Mouse (Mus musculus): Measurements from ENCODE around the gene Zfp697. TPM values are rescaled to one million over a fixed set of nuclear protein-coding genes. Genes with fewer than 3 reads are reported as not detected.
"Not testable (repeated sequence)": the region's sequence is repeated elsewhere in the genome, so short reads cannot be mapped to it uniquely, and the experiment has no call there.

Gene Zfp697
- polyA plus RNA-seq, 1 experiment: not detected

DNA sequence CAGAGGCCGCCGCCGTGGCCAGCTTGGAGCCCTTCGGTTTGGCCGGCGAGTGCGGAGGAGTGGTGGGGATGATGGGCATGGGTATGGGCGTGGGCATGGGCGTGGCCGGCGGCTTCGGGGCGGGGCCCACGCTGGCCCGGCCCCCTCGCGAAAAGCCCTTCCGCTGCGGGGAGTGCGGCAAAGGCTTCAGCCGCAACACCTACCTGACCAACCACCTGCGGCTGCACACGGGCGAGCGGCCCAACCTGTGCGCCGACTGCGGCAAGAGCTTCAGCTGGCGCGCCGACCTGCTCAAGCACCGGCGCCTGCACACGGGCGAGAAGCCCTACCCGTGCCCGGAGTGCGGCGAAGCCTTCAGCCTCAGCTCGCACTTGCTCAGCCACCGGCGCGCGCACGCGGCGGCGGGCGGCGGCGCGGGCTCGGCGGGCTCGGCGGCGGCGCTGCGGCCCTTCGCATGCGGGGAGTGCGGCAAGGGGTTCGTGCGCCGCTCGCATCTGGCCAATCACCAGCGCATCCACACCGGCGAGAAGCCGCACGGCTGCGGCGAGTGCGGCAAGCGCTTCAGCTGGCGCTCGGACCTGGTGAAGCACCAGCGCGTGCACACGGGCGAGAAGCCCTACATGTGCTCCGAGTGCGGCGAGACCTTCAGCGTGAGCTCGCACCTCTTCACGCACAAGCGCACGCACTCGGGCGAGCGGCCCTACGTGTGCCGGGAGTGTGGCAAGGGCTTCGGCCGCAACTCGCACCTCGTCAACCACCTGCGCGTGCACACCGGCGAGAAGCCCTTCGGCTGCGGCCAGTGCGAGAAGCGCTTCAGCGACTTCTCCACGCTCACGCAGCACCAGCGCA lies 45.6 kb downstream of the Zfp697 start:
- H3K9me3 ChIP-seq (ENCODE audit: control insufficient read depth, low read length): peaks cover 8% of the 10 kb centered on the region; the same call in 1 of the 2 replicates
- peak overlapping the region; percentile 50 for H3K4me3 ChIP-seq (replicated peaks)
- no peak for TF ChIP-seq TAL1 (IDR thresholded peaks at IDR 0.05; ENCODE audit: low read length)
- peaks cover 9% of the 10 kb centered on the region for H3K4me1 ChIP-seq (ENCODE audit: control insufficient read depth)
- peaks cover 44% of the 10 kb centered on the region for H3K27me3 ChIP-seq (ENCODE audit: control insufficient read depth)
- H3K36me3 ChIP-seq (ENCODE audit: control insufficient read depth): no peaks in the 10 kb centered on the region; the same call in 1 of the 2 replicates

GRCm38 (mm10) chr3:98428449-98428775 lies 46.2 kb downstream of the Zfp697 start:
- Histone ChIP-seq H3K4me1 (ENCODE audit: control insufficient read depth) (peaks cover 9% of the 10 kb centered on the region), H3K27me3 (ENCODE audit: control insufficient read depth) (peaks cover 44% of the 10 kb centered on the region), H3K36me3 (ENCODE audit: control insufficient read depth) (no peaks in the 10 kb centered on the region; the same call in 1 of the 2 replicates), H3K9me3 (ENCODE audit: control insufficient read depth, low read length) (peaks cover 8% of the 10 kb centered on the region; the same call in 1 of the 2 replicates), H3K4me3 (replicated peaks) (peak overlapping the region; percentile 50)
- TF ChIP-seq TAL1 (IDR thresholded peaks at IDR 0.05; ENCODE audit: low read length) (no peak), GATA1 (IDR thresholded peaks at IDR 0.05; ENCODE audit: low read length) (no peak)

- Histone ChIP-seq H3K36me3 (ENCODE audit: control insufficient read depth) (no peaks in the 10 kb centered on the region; the same call in 1 of the 2 replicates), H3K9me3 (ENCODE audit: control insufficient read depth, low read length) (peaks cover 8% of the 10 kb centered on the region; the same call in 1 of the 2 replicates), H3K27me3 (ENCODE audit: control insufficient read depth) (peaks cover 44% of the 10 kb centered on the region), H3K4me3 (replicated peaks) (no peak overlapping the region), H3K4me1 (ENCODE audit: control insufficient read depth) (peaks cover 9% of the 10 kb centered on the region)
- TF ChIP-seq GATA1 (IDR thresholded peaks at IDR 0.05; ENCODE audit: low read length) (no peak), TAL1 (IDR thresholded peaks at IDR 0.05; ENCODE audit: low read length) (no peak)
Observed at GRCm38 (mm10) chr3:98428928-98429525, 46.8 kb downstream of the Zfp697 start.

- no peaks in the 10 kb centered on the region for H3K4me1 ChIP-seq (ENCODE audit: control insufficient read depth)
- H3K27me3 ChIP-seq (ENCODE audit: control insufficient read depth): peaks cover 8% of the 10 kb centered on the region
- no peaks in the 10 kb centered on the region for H3K36me3 ChIP-seq (ENCODE audit: control insufficient read depth)
- H3K9me3 ChIP-seq (ENCODE audit: control insufficient read depth, low read length): no peaks in the 10 kb centered on the region
- no peak for TF ChIP-seq TAL1 (IDR thresholded peaks at IDR 0.05; ENCODE audit: low read length)
- TF ChIP-seq GATA1 (IDR thresholded peaks at IDR 0.05; ENCODE audit: low read length): no peak
- no peak overlapping the region for H3K4me3 ChIP-seq (replicated peaks)
Observed at GRCm38 (mm10) chr3:98434088-98434816, 52.0 kb downstream of the Zfp697 start.

DNA sequence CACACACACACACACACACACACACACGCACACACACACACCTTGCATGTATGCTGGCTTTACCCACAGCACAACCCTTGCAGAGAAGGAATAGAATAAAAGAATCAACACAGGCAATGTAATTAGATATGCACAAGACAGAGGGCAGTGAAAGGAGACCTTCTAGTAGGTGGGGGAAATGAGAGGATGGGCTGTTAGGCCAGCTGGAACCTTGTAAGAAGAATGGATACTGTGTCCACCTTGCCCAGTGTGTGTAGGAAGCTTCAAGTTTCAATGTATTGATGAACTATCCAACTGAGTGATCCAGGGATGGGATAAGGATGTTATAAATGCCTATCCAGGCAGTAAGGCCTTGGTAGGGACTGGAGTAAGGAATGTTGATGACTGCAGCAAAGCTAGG lies 52.8 kb downstream of the Zfp697 start:
- Histone ChIP-seq H3K36me3 (ENCODE audit: control insufficient read depth) (no peaks in the 10 kb centered on the region), H3K4me1 (ENCODE audit: control insufficient read depth) (no peaks in the 10 kb centered on the region), H3K9me3 (ENCODE audit: control insufficient read depth, low read length) (no peaks in the 10 kb centered on the region), H3K4me3 (replicated peaks) (no peak overlapping the region), H3K27me3 (ENCODE audit: control insufficient read depth) (no peaks in the 10 kb centered on the region)
- TF ChIP-seq TAL1 (IDR thresholded peaks at IDR 0.05; ENCODE audit: low read length) (no peak), GATA1 (IDR thresholded peaks at IDR 0.05; ENCODE audit: low read length) (no peak)

DNA sequence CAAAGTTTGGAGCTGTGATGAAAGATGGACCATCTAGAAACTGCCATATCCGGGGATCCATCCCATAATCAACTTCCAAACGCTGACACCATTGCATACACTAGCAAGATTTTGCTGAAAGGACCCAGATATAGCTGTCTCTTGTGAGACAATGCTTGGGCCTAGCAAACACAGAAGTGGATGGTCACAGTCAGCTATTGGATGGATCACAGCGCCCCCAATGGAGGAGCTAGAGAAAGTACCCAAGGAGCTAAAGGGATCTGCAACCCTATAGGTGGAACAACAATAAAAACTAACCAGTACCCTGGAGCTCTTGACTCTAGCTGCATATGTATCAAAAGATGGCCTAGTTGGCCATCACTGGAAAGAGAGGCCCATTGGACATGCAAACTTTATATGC lies 60.0 kb downstream of the Zfp697 start:
- not testable (repeated sequence) for H3K4me1 ChIP-seq (ENCODE audit: control insufficient read depth); H3K4me3 ChIP-seq (replicated peaks); H3K9me3 ChIP-seq (ENCODE audit: control insufficient read depth, low read length); H3K27me3 ChIP-seq (ENCODE audit: control insufficient read depth); H3K36me3 ChIP-seq (ENCODE audit: control insufficient read depth)

DNA sequence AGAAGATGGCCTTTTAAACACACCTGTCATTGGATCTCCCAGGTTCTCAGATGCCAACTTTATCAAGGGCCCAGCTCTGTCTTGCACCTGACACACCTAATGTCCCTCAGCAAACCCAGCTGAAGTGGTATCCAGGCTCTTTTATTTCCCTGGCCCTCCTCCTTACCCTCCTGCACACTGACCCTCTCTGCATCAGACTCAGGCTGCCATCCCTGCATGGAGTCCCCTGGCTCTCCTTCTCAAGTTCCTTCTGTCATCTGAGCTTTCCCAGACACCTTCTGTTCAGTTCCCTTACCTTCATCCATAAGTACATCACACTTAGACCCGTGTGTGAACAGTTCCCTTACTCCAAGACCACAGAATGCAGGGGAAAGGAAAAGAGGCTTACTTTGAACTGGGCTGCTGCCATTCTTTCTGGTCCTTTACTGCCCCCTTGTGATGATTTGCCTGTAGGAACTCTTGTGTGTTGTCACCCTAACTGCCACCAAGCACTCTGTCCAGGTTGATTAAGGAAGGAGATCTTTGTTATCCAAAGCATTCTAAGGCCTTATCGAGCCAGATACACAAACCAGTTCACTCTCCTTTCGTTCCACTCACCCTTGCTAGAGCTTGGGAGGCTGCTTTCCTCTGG lies 61.0 kb downstream of the Zfp697 start:
- not testable (repeated sequence) for H3K9me3 ChIP-seq (ENCODE audit: control insufficient read depth, low read length); H3K27me3 ChIP-seq (ENCODE audit: control insufficient read depth); H3K4me1 ChIP-seq (ENCODE audit: control insufficient read depth); H3K4me3 ChIP-seq (replicated peaks); H3K36me3 ChIP-seq (ENCODE audit: control insufficient read depth)

- not testable (repeated sequence) for H3K4me3 ChIP-seq (replicated peaks); H3K4me1 ChIP-seq (ENCODE audit: control insufficient read depth); H3K36me3 ChIP-seq (ENCODE audit: control insufficient read depth); H3K27me3 ChIP-seq (ENCODE audit: control insufficient read depth); H3K9me3 ChIP-seq (ENCODE audit: control insufficient read depth, low read length)
Observed at GRCm38 (mm10) chr3:98443924-98444323, 61.7 kb downstream of the Zfp697 start.

DNA sequence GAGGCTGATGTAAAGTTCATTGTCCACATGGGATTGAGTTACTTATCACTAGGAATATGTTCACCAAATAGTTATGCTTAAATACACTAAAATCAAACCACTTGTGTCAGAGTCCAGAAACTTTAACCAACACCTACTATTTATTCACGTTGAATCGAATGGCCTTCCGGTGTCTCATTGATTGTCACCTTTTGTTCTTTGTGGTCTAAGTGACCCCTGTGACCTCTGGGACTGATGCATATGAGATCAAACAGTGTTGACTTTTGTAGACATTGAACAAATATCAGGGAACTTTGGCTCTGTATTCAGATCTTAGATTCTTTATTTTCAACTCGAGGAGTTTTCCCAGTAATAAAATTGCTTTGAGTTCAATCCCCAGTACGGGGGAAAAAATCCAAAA lies 71.5 kb downstream of the Zfp697 start:
- not testable (repeated sequence) for H3K4me1 ChIP-seq (ENCODE audit: control insufficient read depth); H3K27me3 ChIP-seq (ENCODE audit: control insufficient read depth); H3K9me3 ChIP-seq (ENCODE audit: control insufficient read depth, low read length); H3K36me3 ChIP-seq (ENCODE audit: control insufficient read depth); H3K4me3 ChIP-seq (replicated peaks)

- H3K36me3 ChIP-seq (ENCODE audit: control insufficient read depth); H3K4me1 ChIP-seq (ENCODE audit: control insufficient read depth); H3K9me3 ChIP-seq (ENCODE audit: control insufficient read depth, low read length): not testable (repeated sequence)
Observed at GRCm38 (mm10) chr3:98457026-98457425, 74.8 kb downstream of the Zfp697 start, which contains the start of gene Gm4450. Gene Gm4450, minus strand, starts transcription at chr3:98457126.

DNA sequence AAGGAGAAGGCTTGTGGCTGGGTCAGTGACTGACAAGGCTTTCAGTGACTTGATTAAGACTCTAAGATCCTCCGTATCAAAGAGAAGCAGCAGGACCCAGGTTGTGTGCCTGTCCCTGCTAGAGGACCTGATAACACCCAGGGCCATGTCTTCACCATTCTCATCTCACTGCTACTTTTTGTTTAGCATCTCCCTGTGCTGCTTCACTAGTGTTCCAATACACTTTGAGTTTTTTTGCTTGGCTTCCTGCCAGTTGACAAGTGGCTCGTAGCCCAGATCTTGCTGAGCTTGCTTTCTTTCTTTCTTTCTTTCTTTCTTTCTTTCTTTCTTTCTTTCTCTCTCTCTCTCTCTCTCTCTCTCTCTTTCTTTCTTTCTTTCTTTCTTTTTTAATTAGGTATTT lies 87.1 kb downstream of the Zfp697 start:
- H3K27me3 ChIP-seq (ENCODE audit: control insufficient read depth); H3K4me3 ChIP-seq (replicated peaks); H3K4me1 ChIP-seq (ENCODE audit: control insufficient read depth); H3K9me3 ChIP-seq (ENCODE audit: control insufficient read depth, low read length); H3K36me3 ChIP-seq (ENCODE audit: control insufficient read depth): not testable (repeated sequence)

More at GRCm38 (mm10) chr3:98457026-98457425, 74.8 kb downstream of the Zfp697 start, which contains the start of gene Gm4450:
- not testable (repeated sequence) for H3K27me3 ChIP-seq (ENCODE audit: control insufficient read depth); H3K4me3 ChIP-seq (replicated peaks)

- not testable (repeated sequence) for H3K4me3 ChIP-seq (replicated peaks); H3K36me3 ChIP-seq (ENCODE audit: control insufficient read depth); H3K9me3 ChIP-seq (ENCODE audit: control insufficient read depth, low read length); H3K4me1 ChIP-seq (ENCODE audit: control insufficient read depth); H3K27me3 ChIP-seq (ENCODE audit: control insufficient read depth)
Observed at GRCm38 (mm10) chr3:98471057-98471456, 88.8 kb downstream of the Zfp697 start.

GRCm38 (mm10) chr3:98471499-98471898 lies 89.2 kb downstream of the Zfp697 start:
- not testable (repeated sequence) for H3K4me1 ChIP-seq (ENCODE audit: control insufficient read depth); H3K9me3 ChIP-seq (ENCODE audit: control insufficient read depth, low read length); H3K27me3 ChIP-seq (ENCODE audit: control insufficient read depth); H3K4me3 ChIP-seq (replicated peaks); H3K36me3 ChIP-seq (ENCODE audit: control insufficient read depth)

All from erythroblast, embryonic 14.5 days (primary cell).